Mouse (Mus musculus) bone marrow, adult 2 months (tissue): ENCODE results near the gene Taar4.

ENCODE experiments used
- CTCF ChIP-seq: fragments of 200-500 bp; IDR thresholded peaks from 2 replicates; pipeline ENCODE4 v1.5.1; 2011; ENCODE audit warnings: low read length, control low read depth; ENCODE audit not compliant: control insufficient read depth, insufficient read depth
- POLR2A ChIP-seq: fragments of 200-500 bp; IDR thresholded peaks from 2 replicates; pipeline ENCODE4 v1.6.1; 2011; ENCODE audit warnings: low read depth, mild to moderate bottlenecking, control low read depth, low read length, borderline replicate concordance; ENCODE audit not compliant: control insufficient read depth

DNA sequence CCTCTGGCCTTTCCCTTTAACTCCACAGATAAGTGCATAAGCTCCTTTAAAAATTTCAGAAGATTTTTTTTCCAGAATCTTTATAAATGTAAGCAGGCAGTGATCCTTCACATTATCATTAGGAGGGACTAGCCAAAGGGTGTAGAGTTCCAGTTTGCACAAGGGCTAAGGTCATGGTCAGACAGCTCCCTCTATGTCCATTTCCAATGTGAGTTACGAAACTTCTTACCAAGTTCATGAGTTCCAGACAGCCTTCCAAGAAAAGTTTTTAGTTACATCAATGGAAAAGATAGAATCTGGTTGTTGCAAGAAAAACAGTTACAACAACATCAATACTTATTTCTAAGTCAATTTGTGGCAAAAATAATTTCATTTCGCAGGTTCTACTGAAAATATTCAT is 36.4 kb upstream of the Taar4 start:
- TF ChIP-seq POLR2A (no peak), CTCF (no peak)
